In the genomic region with DNA sequence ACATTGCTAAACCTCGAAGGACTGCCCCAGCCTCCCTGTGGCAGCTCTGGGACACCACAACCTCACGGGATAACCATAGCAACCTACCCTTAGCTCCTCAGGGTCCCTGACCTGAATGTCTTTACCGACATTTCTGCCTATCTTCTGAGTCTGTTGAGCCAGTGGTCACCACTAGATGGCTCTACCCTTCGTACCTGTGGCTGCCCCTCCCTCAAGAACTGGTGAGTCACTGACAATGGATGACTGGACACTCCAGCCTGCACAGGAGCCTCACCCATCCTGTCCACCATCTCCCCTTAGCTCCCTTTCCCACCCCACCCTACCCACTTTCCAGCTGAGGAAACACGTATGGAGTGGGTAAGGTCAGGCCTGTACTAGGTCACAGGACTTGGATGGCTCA, we compare ENCODE assay signal across 9 mouse cellular contexts. TPM values are rescaled to one million over a fixed set of nuclear protein-coding genes. Genes with fewer than 3 reads are reported as not detected.
A peak's percentile ranks its signal among the peaks of the same experiment; 100 is the strongest.
DNase-seq lines count a peak whose midpoint lies in the region; ATAC-seq and TF ChIP-seq lines count a peak whose summit lies in the region.
"Had no signal": no experiment of that assay in that cellular context is flagged by ENCODE, and none has a peak within 500 bp of the region (broad histone marks: within the 10 kb centered on the region; RNA-seq: fewer than 3 reads in every experiment).

No protein-coding gene starts in this region.

- no peak overlapping the region for H3K4me2 ChIP-seq in forebrain, embryonic 11.5 days (ENCODE audit: low read depth, low read length, severe bottlenecking)
- no peak overlapping the region for H3K4me2 ChIP-seq in forebrain, embryonic 16.5 days (ENCODE audit: low read length)
- no peak overlapping the region for H3K4me2 ChIP-seq in lung, embryonic 14.5 days
- no peak overlapping the region for H3K4me2 ChIP-seq in hindbrain, postnatal 0 days (ENCODE audit: low read depth, low read length)

- H3K4me1 ChIP-seq in forebrain, embryonic 11.5 days (replicated peaks; ENCODE audit: control insufficient read depth, insufficient read depth, low read length): no peaks in the 10 kb centered on the region
- H3K4me1 ChIP-seq in forebrain, embryonic 16.5 days (replicated peaks; ENCODE audit: control insufficient read depth, insufficient read depth, low read length): peaks cover 3% of the 10 kb centered on the region
- no peaks in the 10 kb centered on the region for H3K4me1 ChIP-seq in lung, embryonic 14.5 days (ENCODE audit: insufficient read depth)
- no peaks in the 10 kb centered on the region for H3K4me1 ChIP-seq in hindbrain, postnatal 0 days (ENCODE audit: insufficient read depth, low read length)

- DNase-seq in forebrain, embryonic 11.5 days (ENCODE audit: low spot score): no peak
- DNase-seq in lung, embryonic 14.5 days: peak; percentile 39
- DNase-seq in lung, postnatal 25 days (ENCODE audit: low spot score): no peak
- peak; percentile 30 for DNase-seq in MN1 (ENCODE audit: low spot score)
- DNase-seq in hindbrain, postnatal 0 days (ENCODE audit: low spot score): peak; percentile 35
- DNase-seq in right cerebral cortex, postnatal 10 days (ENCODE audit: low spot score in 2 of 2): no peak
- DNase-seq in frontal cortex, postnatal 14 days (ENCODE audit: low spot score in 2 of 2): no peak

- ATAC-seq in forebrain, embryonic 11.5 days (replicated peaks; ENCODE audit: low FRiP score): peak; percentile 25; the same call in 1 of the 2 replicates
- ATAC-seq in forebrain, embryonic 16.5 days: no peak
- no peak for ATAC-seq in lung, embryonic 14.5 days (ENCODE audit: insufficient read depth)
- peak; percentile 27; the same call in 1 of the 2 replicates for ATAC-seq in hindbrain, postnatal 0 days

- H3K9ac ChIP-seq in forebrain, embryonic 11.5 days (ENCODE audit: low read length): no peak overlapping the region
- H3K9ac ChIP-seq in forebrain, embryonic 16.5 days (replicated peaks; ENCODE audit: low read depth, low read length): no peak overlapping the region
- no peak overlapping the region for H3K9ac ChIP-seq in lung, embryonic 14.5 days
- no peak overlapping the region for H3K9ac ChIP-seq in hindbrain, postnatal 0 days (replicated peaks; ENCODE audit: low read length)

- H3K4me3 ChIP-seq in forebrain, embryonic 11.5 days (ENCODE audit: low read depth, low read length): no peak overlapping the region
- no peak overlapping the region for H3K4me3 ChIP-seq in forebrain, embryonic 16.5 days (replicated peaks; ENCODE audit: low read length)
- no peak overlapping the region for H3K4me3 ChIP-seq in lung, embryonic 14.5 days (ENCODE audit: low read depth, low read length)
- H3K4me3 ChIP-seq in hindbrain, postnatal 0 days (ENCODE audit: low read length): no peak overlapping the region

- H3K36me3 ChIP-seq in forebrain, embryonic 11.5 days (ENCODE audit: control insufficient read depth, insufficient read depth, low read length): no peaks in the 10 kb centered on the region
- no peaks in the 10 kb centered on the region for H3K36me3 ChIP-seq in forebrain, embryonic 16.5 days (ENCODE audit: control insufficient read depth, insufficient read depth)
- H3K36me3 ChIP-seq in lung, embryonic 14.5 days (ENCODE audit: insufficient read depth): no peaks in the 10 kb centered on the region
- H3K36me3 ChIP-seq in hindbrain, postnatal 0 days (ENCODE audit: insufficient read depth, low read length): no peaks in the 10 kb centered on the region

- H3K9me3 ChIP-seq in forebrain, embryonic 11.5 days (ENCODE audit: control insufficient read depth, low read length): no peaks in the 10 kb centered on the region
- no peaks in the 10 kb centered on the region for H3K9me3 ChIP-seq in forebrain, embryonic 16.5 days (ENCODE audit: control insufficient read depth, low read length)
- H3K9me3 ChIP-seq in lung, embryonic 14.5 days (ENCODE audit: low read depth, low read length): no peaks in the 10 kb centered on the region
- H3K9me3 ChIP-seq in hindbrain, postnatal 0 days (ENCODE audit: low read length): no peaks in the 10 kb centered on the region

- WGBS in forebrain, embryonic 11.5 days: 20% methylated on average over 5 of the region's 5 CpGs
- WGBS in forebrain, embryonic 16.5 days: 22% methylated on average over 5 of the region's 5 CpGs
- WGBS in lung, embryonic 14.5 days: 17% methylated on average over 5 of the region's 5 CpGs
- 28% methylated on average over 5 of the region's 5 CpGs for WGBS in hindbrain, postnatal 0 days

- TF ChIP-seq CTCF in lung, embryonic 14.5 days (IDR thresholded peaks at IDR 0.05; ENCODE audit: low read depth): peak; percentile 61
- TF ChIP-seq CTCF in hindbrain, postnatal 0 days (IDR thresholded peaks at IDR 0.05; ENCODE audit: low read depth): peak; percentile 73

- H3K27me3 ChIP-seq in forebrain, embryonic 11.5 days (ENCODE audit: control insufficient read depth, insufficient read depth, low read length): no peaks in the 10 kb centered on the region
- H3K27me3 ChIP-seq in forebrain, embryonic 16.5 days (replicated peaks; ENCODE audit: control insufficient read depth, insufficient read depth, low read length): 0 out of 2 replicates have a peak, but pooled peaks cover 6% of the 10 kb centered on the region
- H3K27me3 ChIP-seq in lung, embryonic 14.5 days (ENCODE audit: insufficient read depth, low read length): no peaks in the 10 kb centered on the region
- H3K27me3 ChIP-seq in hindbrain, postnatal 0 days (ENCODE audit: insufficient read depth, low read length): no peaks in the 10 kb centered on the region

- H3K27ac ChIP-seq in forebrain, embryonic 11.5 days (ENCODE audit: low read depth, low read length): no peak overlapping the region
- H3K27ac ChIP-seq in forebrain, embryonic 16.5 days (ENCODE audit: low read length): no peak overlapping the region
- no peak overlapping the region for H3K27ac ChIP-seq in lung, embryonic 14.5 days (ENCODE audit: low read depth)
- no peak overlapping the region for H3K27ac ChIP-seq in hindbrain, postnatal 0 days

RNA-seq across cellular contexts. Expression of gene Begain, which starts 23.5 kb away (rescaled TPM):
- polyA plus RNA-seq in forebrain, embryonic 11.5 days (2014; fragmentation: Nextera tagmentation; extraction: Ambion mirVana): 6.6 and 7.3 TPM in 2 replicates
- polyA plus RNA-seq in forebrain, embryonic 16.5 days (2015; fragmentation: Nextera tagmentation; extraction: Ambion mirVana): 16.1 and 22.6 TPM in 2 replicates
- 8.9 and 10.6 TPM in 2 replicates for polyA plus RNA-seq in lung, embryonic 14.5 days (2014; fragmentation: Nextera tagmentation; extraction: Ambion mirVana)
- 60.4 and 76.9 TPM in 2 replicates for total RNA-seq in hindbrain, postnatal 0 days (2014; rRNA removed)
- polyA plus RNA-seq in hindbrain, postnatal 0 days (2015; fragmentation: Nextera tagmentation; extraction: Ambion mirVana): 20.2 and 22.4 TPM in 2 replicates
- total RNA-seq: megakaryocyte, adult 5-6 weeks had no signal

Comparison
In these comparisons a context has a peak if more than half of its experiments do, and no peak if none do; other contexts are left out.
1. ATAC-seq: peak in forebrain, embryonic 11.5 days (single experiment) and hindbrain, postnatal 0 days (single experiment); none in forebrain, embryonic 16.5 days (single experiment) and lung, embryonic 14.5 days (single experiment).
2. DNase-seq: peak in lung, embryonic 14.5 days (single experiment), MN1 (single experiment) and hindbrain, postnatal 0 days (single experiment); none in forebrain, embryonic 11.5 days (single experiment), lung, postnatal 25 days (single experiment), right cerebral cortex, postnatal 10 days (0 of 2) and frontal cortex, postnatal 14 days (0 of 2).